Mouse (Mus musculus): ENCODE measurements around the gene Kank4. TPM values are rescaled to one million over a fixed set of nuclear protein-coding genes. Genes with fewer than 3 reads are reported as not detected.

Gene Kank4
- polyA plus RNA-seq, 1 experiment from 2014 or later, result 0.86 TPM

DNA sequence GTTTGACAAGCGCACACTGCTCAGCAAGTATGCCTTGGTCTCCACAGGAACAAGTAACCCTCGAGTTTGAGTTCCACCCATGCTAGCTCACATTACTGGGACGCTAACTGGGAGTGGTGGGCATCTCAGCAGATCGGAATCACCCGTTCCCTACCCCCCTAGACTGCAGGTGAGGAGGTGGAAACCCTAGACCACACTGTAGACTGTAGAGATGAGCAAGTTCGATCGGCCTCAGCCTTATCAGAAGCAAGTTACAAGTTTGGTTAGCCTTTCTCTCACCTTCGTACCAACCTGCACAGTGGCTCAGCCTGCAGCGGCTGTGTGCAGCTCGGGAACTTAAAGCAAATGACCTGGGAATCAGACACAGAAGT, 98.8 kb downstream of the Kank4 start:
- Histone ChIP-seq H3K27me3 (ENCODE audit: low read depth, poor library complexity, severe bottlenecking) (no peaks in the 10 kb centered on the region), H3K27ac (replicated peaks) (no peak overlapping the region), H3K4me1 (no peaks in the 10 kb centered on the region), H3K9me3 (replicated peaks) (no peaks in the 10 kb centered on the region), H3K36me3 (no peaks in the 10 kb centered on the region), H3K4me3 (no peak overlapping the region)
- no peak for DNase-seq (ENCODE audit: low spot score)
- 90% methylated on average over 10 of the region's 10 CpGs for WGBS

GRCm38 (mm10) chr4:98717735-98718546, 99.4 kb downstream of the Kank4 start:
- H3K4me3 ChIP-seq, result no peak overlapping the region
- no peaks in the 10 kb centered on the region for H3K9me3 ChIP-seq (replicated peaks)
- DNase-seq (ENCODE audit: low spot score), result no peak
- H3K27me3 ChIP-seq (ENCODE audit: low read depth, poor library complexity, severe bottlenecking), result no peaks in the 10 kb centered on the region
- H3K27ac ChIP-seq (replicated peaks), result no peak overlapping the region
- H3K36me3 ChIP-seq, result no peaks in the 10 kb centered on the region
- H3K4me1 ChIP-seq, result no peaks in the 10 kb centered on the region
- 83% methylated on average over 17 of the region's 17 CpGs for WGBS

GRCm38 (mm10) chr4:98710891-98711290, 106.4 kb downstream of the Kank4 start:
- H3K36me3 ChIP-seq, result no peaks in the 10 kb centered on the region
- 94% methylated on average over 8 of the region's 8 CpGs for WGBS
- DNase-seq (ENCODE audit: low spot score), result no peak
- H3K4me1 ChIP-seq, result no peaks in the 10 kb centered on the region
- no peak overlapping the region for H3K27ac ChIP-seq (replicated peaks)
- H3K27me3 ChIP-seq (ENCODE audit: low read depth, poor library complexity, severe bottlenecking), result no peaks in the 10 kb centered on the region
- H3K9me3 ChIP-seq (replicated peaks), result no peaks in the 10 kb centered on the region
- H3K4me3 ChIP-seq, result no peak overlapping the region

Other genes with a start within 250 kb of the Kank4 start
- gene L1td1, start 90.8 kb downstream of the Kank4 start, polyA plus RNA-seq (2016; fragmentation: Nextera tagmentation; extraction: Ambion mirVana), result 0.10 and 0.11 TPM in 2 replicates
- gene I0C0044D17Rik, start 6.3 kb upstream of the Kank4 start, polyA plus RNA-seq (2016; fragmentation: Nextera tagmentation; extraction: Ambion mirVana), result not detected in 2 replicates
- 103 and 116 TPM in 2 replicates for gene Usp1, start 106.3 kb upstream of the Kank4 start, polyA plus RNA-seq (2016; fragmentation: Nextera tagmentation; extraction: Ambion mirVana)
- 1.0 and 1.2 TPM in 2 replicates for gene Angptl3, start 213.4 kb upstream of the Kank4 start, polyA plus RNA-seq (2016; fragmentation: Nextera tagmentation; extraction: Ambion mirVana)